Mouse (Mus musculus) lung, adult 2 months (tissue): ENCODE data around the gene Arhgap10.

ENCODE experiments used
- CTCF ChIP-seq: fragments of 200-500 bp; IDR thresholded peaks from 2 replicates; pipeline ENCODE4 v1.5.1; 2011; ENCODE audit warnings: mild to moderate bottlenecking, low read length, control low read depth; ENCODE audit not compliant: insufficient read depth
- POLR2A ChIP-seq: fragments of 200-500 bp; IDR thresholded peaks from 2 replicates; pipeline ENCODE4 v1.6.1; 2011; ENCODE audit warnings: low read depth, mild to moderate bottlenecking, control low read depth, low read length, borderline replicate concordance; ENCODE audit errors: extremely low read depth

DNA sequence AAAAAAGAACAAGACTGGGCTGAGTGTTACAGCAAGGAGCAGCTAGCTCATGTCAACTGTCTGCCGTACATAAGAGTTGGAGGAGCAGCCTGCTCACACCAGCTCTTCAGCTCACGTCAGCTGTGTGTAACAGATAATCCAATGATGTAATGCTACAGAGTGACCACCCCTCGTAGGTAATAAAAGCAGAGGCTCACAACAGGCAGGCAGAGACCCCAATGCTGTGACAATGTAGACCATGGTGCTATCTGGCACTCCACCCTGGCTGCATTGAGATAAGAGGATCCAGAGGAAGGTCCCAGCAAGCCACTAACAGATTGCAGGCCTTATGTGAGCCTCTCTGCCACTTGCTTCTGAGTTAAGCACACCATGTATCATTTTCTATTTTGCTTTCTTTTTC, 26.7 kb upstream of the Arhgap10 start:
- TF ChIP-seq CTCF (no peak), POLR2A (no peak)
